Mouse (Mus musculus) lung, postnatal 0 days (tissue): ENCODE measurements around the gene Samd13.

ENCODE experiments used
- CTCF ChIP-seq: IDR thresholded peaks from 2 replicates; pipeline ENCODE4 v1.5.1; 2016; ENCODE audit warnings: antibody characterized with exemption, mild to moderate bottlenecking
- EP300 ChIP-seq: IDR thresholded peaks from 2 replicates; pipeline ENCODE4 v1.6.1; 2016; ENCODE audit warnings: antibody characterized with exemption, mild to moderate bottlenecking, control low read depth

- TF ChIP-seq EP300 (no peak), CTCF (no peak)
Measured at GRCm38 (mm10) chr3:146681696-146682095, 3.7 kb downstream of the Samd13 start.
